Mouse (Mus musculus) neutrophil, adult 83 days (primary cell): ENCODE measurements around the gene Kazald1. TPM values are rescaled to one million over a fixed set of nuclear protein-coding genes. Genes with fewer than 3 reads are reported as not detected.

Experiments used
- total RNA-seq, 2 experiments: library from RNA; stranded (reverse); gene quantifications; one replicate each; pipeline ENCODE4 v1.2.4; 2023

Kazald1 gene
- total RNA-seq: 1 to 10 TPM in 1 of 2 experiments, under 1 TPM in 1; 0.57 to 1.3 TPM

DNA sequence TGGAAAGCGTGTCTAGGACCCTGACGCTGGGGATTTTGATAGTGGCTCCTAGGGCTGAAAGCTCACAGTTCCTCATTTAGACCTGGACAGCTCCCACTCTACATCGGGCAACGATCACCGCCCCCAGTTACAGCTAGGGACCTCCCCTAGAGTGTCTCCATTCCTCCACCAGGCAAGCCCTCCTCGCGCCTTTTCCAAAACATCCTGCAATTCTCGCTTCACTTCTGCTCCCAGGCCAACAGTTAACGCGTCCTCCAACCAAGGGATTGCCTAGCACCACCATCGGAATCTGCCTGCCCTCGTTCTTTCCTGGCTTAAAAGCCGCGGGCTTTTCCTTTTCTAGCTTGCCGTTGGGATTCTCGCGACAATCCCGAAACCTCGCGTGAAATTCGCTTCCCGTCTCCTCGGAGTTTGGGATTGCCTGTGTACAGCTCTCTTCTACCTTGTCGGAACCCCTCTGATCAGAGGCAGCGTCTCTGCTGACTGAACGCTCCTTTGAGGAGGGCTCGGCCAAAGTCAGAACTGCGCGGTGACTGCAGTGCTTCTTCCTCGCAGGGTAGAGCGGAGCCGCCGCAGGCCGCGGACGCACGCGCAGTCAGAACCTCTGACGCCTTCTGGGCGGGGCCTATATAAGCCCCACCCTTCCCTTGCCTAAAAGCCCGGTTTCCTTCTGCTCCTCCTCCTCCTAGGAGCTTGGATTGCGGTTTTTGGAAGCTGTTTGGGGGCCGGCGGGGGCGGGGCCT is at the start of gene Kazald1:
Gene Kazald1, plus strand, starts transcription at position 662 of the 743 bp plus-strand sequence.

DNA sequence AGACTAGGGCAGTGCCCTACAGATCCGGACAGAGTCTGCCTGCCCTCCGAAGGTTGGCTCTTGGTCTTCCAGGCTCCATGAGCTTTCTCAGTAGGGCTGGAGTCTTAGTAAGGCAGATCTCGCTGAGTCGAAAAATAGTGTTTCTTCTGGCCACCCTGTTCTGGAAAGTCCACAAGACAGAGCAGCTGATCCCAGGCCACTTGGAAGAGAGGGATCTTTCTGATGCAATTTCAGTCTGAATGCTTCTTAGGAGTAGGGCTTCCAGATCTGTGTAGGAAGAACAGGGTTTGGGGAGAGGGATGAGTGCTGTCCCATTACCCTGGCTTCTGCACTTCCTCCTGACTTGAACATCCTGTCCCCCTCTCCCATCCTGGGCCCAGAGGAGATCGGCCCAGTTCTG is 29.4 kb upstream of the Kazald1 start, which contains the start of gene Pdzd7:
Gene Pdzd7, minus strand, starts transcription at position 67 of the 400 bp plus-strand sequence.

DNA sequence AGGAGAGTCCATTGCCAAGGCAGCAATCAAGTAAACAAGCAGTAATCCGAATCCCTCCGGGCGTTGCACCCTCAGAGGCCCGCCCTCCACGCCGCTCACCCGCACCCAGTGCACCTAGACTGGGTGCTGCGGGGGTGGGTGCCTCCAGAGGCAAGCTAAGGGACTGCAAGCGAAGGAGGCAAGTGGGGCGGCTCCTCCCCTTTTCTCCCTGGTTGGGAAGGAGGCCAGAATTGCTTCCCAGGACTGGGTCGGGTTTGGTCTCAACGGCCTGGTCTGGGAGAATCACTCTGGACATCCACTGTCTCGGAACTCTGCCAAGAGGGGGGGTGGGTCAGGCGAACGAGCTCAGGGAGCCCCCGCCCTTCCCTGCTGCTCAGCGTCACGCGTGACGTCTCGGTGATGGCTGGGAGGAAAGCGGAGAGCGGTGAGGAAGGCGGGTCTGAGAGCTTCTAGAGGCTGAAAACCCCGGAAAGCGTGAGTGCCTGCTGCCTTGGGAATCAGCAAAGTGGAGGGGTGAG is 27.6 kb upstream of the Kazald1 start, which contains the start of gene Sfxn3:
Gene Sfxn3, plus strand, starts transcription at position 87 of the 518 bp plus-strand sequence.

Other genes starting within 250 kb of the Kazald1 start
- 10 to 100 TPM; 25.6 to 26.8 TPM for gene Slf2, start 144.1 kb upstream of the Kazald1 start, total RNA-seq
- gene Sema4g, start 86.1 kb upstream of the Kazald1 start, total RNA-seq: under 1 TPM; 0.11 to 0.28 TPM
- gene Twnk, start 69.6 kb upstream of the Kazald1 start, total RNA-seq: 1 to 10 TPM; 5.0 to 5.9 TPM
- 10 to 100 TPM; 25.1 to 25.4 TPM for gene Mrpl43, start 68.8 kb upstream of the Kazald1 start, total RNA-seq
- gene Lzts2, start 60.8 kb upstream of the Kazald1 start, total RNA-seq: under 1 TPM; 0.37 to 0.49 TPM
- not detected for gene Pdzd7, start 29.5 kb upstream of the Kazald1 start, total RNA-seq
- gene Sfxn3, start 27.7 kb upstream of the Kazald1 start, total RNA-seq: 10 to 100 TPM; 13.6 to 17.1 TPM
- gene Tlx1, start 75.4 kb downstream of the Kazald1 start, total RNA-seq: not detected
- gene Lbx1, start 160.6 kb downstream of the Kazald1 start, total RNA-seq: not detected